Mouse (Mus musculus) cerebellum, adult 2 months (tissue): ENCODE data around the gene Mak. TPM values are rescaled to one million over a fixed set of nuclear protein-coding genes. Genes with fewer than 3 reads are reported as not detected.
A peak's percentile ranks its signal among the peaks of the same experiment; 100 is the strongest.

Experiments
- DNase-seq, 2 experiments: peaks; one replicate each; pipeline ENCODE4 v3.0.0; 2021
- H3K27ac ChIP-seq: fragments of 200-500 bp; 2 replicates; pipeline ENCODE4 v1.5.1; 2012; ENCODE audit warnings: low read length, control low read depth, inconsistent platforms; ENCODE audit not compliant: insufficient read depth
- H3K27me3 ChIP-seq: fragments of 200-500 bp; 2 replicates; pipeline ENCODE4 v1.6.1; 2012; ENCODE audit warnings: inconsistent platforms, mild to moderate bottlenecking, low read length, moderate library complexity; ENCODE audit not compliant: control insufficient read depth, insufficient read depth
- H3K4me1 ChIP-seq: fragments of 200-500 bp; 2 replicates; pipeline ENCODE4 v1.6.1; 2011; ENCODE audit warnings: low read length; ENCODE audit not compliant: control insufficient read depth, insufficient read depth
- H3K4me3 ChIP-seq: fragments of 200-500 bp; replicated peaks from 2 replicates; pipeline ENCODE3; 2011; ENCODE audit warnings: mild to moderate bottlenecking, low read depth, low read length, control low read depth; ENCODE audit not compliant: insufficient read depth
- CTCF ChIP-seq: fragments of 200-500 bp; IDR thresholded peaks from 2 replicates; pipeline ENCODE4 v1.5.1; 2011; ENCODE audit warnings: low read depth, mild to moderate bottlenecking, control low read depth, low read length, moderate library complexity, borderline replicate concordance; ENCODE audit not compliant: insufficient read depth
- POLR2A ChIP-seq: fragments of 200-500 bp; IDR thresholded peaks from 2 replicates; pipeline ENCODE4 v1.6.1; 2011; ENCODE audit warnings: low read length, control low read depth, borderline replicate concordance; ENCODE audit not compliant: insufficient read depth
- WGBS: fragments of 180-500 bp; shearing (Covaris S2); methylation state at CpG from one replicate; pipeline ENCODE4 v1.1.7; 2018; 5-methylcytosine and 5-hydroxymethylcytosine counted together
- polyA plus RNA-seq: library from polyadenylated mRNA; depleted of rRNA; stranded (reverse); fragments of >200 nt; gene quantifications from 2 replicates; pipeline ENCODE4 v1.2.3, GENCODE M21; 2012

The Mak gene
- polyA plus RNA-seq, 1 experiment = 0.43 TPM

DNA sequence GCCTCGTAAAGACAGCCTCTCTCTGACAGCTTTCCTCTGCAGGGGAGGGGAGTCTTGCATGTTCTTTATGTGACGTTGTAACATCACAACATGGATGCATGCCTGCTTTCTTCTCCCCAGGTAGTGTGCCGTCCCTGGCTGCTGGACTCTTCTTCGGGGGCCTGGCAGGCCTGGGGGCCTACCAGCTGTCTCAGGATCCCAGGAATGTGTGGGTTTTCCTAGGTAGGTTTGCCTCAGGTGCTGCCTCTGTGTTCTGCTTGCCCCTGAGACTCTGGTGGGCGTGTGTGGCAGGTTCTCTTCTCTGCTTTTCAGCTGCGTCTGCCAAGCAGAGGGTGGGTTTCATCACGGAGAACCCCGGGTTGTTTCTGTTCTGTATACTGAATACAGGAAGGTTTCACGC is 61.3 kb downstream of the Mak start:
- DNase-seq = no peak
- no peak overlapping the region for H3K27ac ChIP-seq
- peaks cover 10% of the 10 kb centered on the region for H3K4me1 ChIP-seq
- no peak overlapping the region for H3K4me3 ChIP-seq
- 87% methylated on average over 9 of the region's 9 CpGs for WGBS
- TF ChIP-seq POLR2A = no peak
- TF ChIP-seq CTCF = no peak
- no peaks in the 10 kb centered on the region for H3K27me3 ChIP-seq

DNA sequence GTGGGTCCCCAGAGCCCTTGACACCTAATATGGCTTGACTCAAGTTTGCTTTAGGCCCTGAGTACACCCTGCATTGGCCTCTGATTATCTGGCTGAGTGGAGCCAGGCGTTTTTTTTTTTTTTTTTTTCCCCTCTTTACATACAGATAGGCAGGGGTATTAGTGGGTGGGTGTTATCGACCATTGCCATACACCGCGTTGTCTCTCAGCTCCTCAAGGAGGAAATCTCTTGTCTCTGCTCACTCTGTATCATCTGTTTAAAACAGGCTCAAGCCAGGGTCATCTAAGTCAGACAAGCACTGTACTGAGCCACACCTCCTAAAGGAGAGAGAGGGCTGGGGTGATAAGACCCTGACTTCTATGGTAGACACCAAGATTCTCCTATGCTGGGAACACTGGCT is 61.7 kb downstream of the Mak start:
- no peak for DNase-seq
- no peak for TF ChIP-seq CTCF
- no peak for TF ChIP-seq POLR2A
- no peak overlapping the region for H3K4me3 ChIP-seq
- WGBS = 78% methylated on average over 4 of the region's 4 CpGs
- no peak overlapping the region for H3K27ac ChIP-seq
- no peaks in the 10 kb centered on the region for H3K27me3 ChIP-seq
- H3K4me1 ChIP-seq = peaks cover 10% of the 10 kb centered on the region

DNA sequence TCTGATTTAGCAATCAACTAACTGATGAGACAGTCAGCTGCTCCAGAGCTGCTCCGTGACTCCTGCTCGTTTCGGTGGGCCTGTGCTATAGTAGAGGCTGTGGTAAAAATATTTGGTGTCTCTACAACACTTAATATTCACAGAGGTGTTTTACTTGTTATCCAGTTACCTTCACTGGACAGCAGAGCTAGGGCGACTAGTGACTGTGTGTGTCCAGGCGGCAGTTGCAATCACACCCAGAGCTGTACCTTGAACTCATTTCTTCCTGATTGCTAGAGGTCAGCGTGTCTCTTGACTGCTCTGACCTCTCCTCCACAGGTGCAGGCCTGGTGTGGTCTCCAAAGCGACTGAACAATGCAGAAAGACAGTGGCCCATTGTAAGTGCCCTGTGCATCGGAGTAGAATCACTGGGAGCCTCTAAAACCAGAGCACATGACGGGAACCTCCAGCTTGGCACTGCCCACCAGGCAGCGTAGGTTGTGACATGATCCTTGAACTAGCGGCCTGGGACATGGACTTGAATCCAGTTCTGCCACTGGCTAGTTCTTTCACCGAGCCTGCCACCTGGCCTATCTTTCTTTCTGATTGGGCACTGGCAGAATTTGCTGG is 62.6 kb downstream of the Mak start:
- TF ChIP-seq POLR2A = no peak
- no peak for TF ChIP-seq CTCF
- 19% methylated on average over 12 of the region's 12 CpGs for WGBS
- H3K27ac ChIP-seq = no peak overlapping the region
- peaks cover 10% of the 10 kb centered on the region for H3K4me1 ChIP-seq
- peak overlapping the region; percentile 80 for H3K4me3 ChIP-seq
- peak; percentile 15 to 25 for DNase-seq
- H3K27me3 ChIP-seq = no peaks in the 10 kb centered on the region

DNA sequence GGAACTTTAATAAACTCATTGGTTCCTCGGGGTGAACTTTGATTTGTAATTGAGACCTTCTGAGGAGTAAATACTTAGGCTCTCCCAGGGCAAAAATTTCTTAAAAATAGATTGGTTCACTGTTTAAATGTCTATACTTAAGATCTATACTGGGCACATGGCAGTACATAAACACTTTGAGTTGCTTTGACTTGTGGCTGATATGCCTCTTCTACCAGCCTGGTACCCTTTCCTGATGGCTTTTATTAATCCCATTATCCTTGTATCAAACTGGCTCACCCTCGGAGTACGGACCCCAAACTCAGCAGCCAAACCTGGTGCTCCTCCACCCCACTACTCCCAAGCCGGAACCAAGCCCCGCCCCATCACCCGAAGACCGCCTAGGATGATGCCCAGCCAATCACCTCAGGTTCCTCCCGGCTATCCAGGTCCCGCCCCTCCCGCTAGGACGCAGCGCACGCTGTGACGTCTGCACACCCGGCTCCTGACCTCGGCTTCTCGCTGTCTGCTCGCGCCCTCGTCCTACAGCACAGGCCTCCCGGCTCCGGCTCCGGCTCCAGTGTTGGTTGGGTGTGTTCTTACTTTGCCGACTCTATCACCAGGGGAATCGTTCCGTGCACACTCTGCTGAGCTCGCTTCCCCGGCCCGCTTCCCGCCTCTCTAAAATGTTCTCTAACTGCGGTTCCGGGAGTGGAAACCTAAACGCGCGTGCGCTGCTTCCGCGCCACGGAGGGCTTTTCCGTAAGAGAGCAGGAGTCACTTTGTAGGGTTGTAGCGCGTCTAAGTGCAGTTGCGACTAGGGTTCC is 63.5 kb downstream of the Mak start, which contains the start of gene Tmem14c:
Gene Tmem14c, plus strand, starts transcription at position 464 of the 806 bp plus-strand sequence.
- Histone ChIP-seq H3K27ac (peak within 1 kb of the TSS; percentile 67), H3K27me3 (no peaks in the 10 kb centered on the region), H3K4me3 (peak within 1 kb of the TSS; percentile 80), H3K4me1 (peaks cover 10% of the 10 kb centered on the region)
- TF ChIP-seq CTCF (no peak), POLR2A (peak; percentile 92)
- WGBS = under 1% methylated on average over 43 of the region's 43 CpGs
- DNase-seq = peak; percentile 95 to 96

DNA sequence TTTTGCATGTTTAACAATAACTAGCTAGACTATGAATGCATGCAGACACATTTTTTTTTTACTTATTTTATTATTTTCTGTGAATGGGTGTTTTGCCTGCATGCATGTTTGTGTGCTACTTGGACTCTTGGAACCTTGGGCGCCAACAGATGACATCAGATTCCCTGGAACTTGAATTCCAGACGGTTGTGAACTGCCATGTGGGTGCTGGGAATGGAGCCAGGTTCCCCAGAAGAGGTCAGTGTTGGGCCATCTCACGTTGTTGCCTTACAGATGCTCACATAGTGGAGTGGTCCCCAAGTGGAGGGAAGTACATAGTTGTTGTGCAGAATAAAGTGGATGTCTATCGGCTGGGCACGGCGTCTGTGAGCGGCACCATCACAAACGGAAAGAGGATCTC is 70.6 kb downstream of the Mak start:
- Histone ChIP-seq H3K4me1 (no peaks in the 10 kb centered on the region), H3K27ac (no peak overlapping the region), H3K4me3 (no peak overlapping the region), H3K27me3 (no peaks in the 10 kb centered on the region)
- DNase-seq = no peak
- 70% methylated on average over 8 of the region's 8 CpGs for WGBS
- TF ChIP-seq CTCF = no peak
- no peak for TF ChIP-seq POLR2A

DNA sequence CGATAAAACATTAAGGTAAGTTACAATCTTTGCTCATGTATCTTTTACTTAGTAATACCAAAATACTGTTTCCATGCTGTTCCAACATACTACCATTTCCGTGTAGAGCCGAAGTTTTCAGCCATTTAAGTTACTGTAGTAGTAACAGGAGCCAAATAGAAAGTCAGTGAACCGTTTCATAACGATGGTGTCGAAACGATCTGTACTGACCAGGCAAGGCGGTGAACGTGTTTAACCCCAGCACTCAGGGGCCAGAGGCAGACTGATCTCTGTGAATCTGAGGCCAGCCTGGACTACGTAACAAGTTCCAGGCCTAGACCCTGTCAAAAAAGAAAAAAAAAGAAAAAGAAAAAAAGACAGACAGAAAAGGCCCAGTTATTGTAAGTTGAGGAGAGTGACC is 71.2 kb downstream of the Mak start:
- H3K4me1 ChIP-seq = no peaks in the 10 kb centered on the region
- H3K4me3 ChIP-seq = no peak overlapping the region
- no peaks in the 10 kb centered on the region for H3K27me3 ChIP-seq
- no peak overlapping the region for H3K27ac ChIP-seq
- TF ChIP-seq CTCF (no peak), POLR2A (no peak)
- WGBS = 94% methylated on average over 10 of the region's 10 CpGs
- no peak for DNase-seq

DNA sequence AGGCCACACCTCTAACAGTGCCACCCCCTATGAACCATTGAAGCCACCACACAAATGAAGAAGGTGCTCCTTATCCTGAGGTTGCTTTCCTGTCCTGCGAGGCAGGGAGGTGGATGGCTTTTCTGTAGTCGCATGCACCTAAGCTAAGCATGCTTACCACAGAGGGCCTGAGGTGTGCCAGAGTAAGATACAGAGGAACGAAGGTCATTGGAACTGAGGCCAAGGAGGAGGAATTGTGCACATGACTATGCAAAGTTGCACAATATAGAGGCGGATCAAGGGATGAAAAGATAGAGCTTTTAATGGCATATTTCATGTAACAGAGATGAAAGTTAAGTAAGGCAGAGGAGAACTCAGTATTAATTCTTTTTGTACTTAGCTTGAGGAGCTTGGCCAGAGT is 73.3 kb downstream of the Mak start:
- DNase-seq = no peak
- Histone ChIP-seq H3K4me3 (no peak overlapping the region), H3K27me3 (no peaks in the 10 kb centered on the region), H3K27ac (no peak overlapping the region), H3K4me1 (no peaks in the 10 kb centered on the region)
- 95% methylated on average over 4 of the region's 4 CpGs for WGBS
- TF ChIP-seq CTCF (no peak), POLR2A (no peak)

DNA sequence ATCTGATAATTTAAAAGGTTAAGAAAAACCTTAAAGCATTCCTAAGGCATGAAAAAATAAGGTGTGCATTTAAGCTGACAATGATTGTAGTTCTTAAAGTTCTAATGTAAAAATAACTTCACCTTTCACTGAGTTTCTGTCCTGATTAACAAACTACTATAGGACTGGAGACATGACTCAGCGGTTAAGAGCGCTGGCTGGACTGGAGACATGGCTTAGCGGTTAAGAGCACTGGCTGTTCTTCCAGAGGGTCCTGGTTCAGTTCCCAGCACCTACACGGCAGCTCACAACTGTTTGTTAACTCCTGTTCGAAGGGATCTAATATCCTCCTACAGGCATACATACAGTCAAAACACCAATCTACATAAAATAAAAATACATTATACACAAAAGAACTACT is 77.5 kb downstream of the Mak start:
- Histone ChIP-seq H3K4me3 (peak overlapping the region; percentile 83), H3K27ac (no peak overlapping the region), H3K4me1 (no peaks in the 10 kb centered on the region), H3K27me3 (no peaks in the 10 kb centered on the region)
- TF ChIP-seq CTCF = no peak
- no peak for TF ChIP-seq POLR2A
- 87% methylated on average over 5 of the region's 5 CpGs for WGBS
- no peak for DNase-seq
